Mouse (Mus musculus) G1E (cell line): Measurements from ENCODE around the gene Lrrc75a. TPM values are rescaled to one million over a fixed set of nuclear protein-coding genes. Genes with fewer than 3 reads are reported as not detected.

Experiments used
- ATAC-seq: 2 replicates; pipeline ENCODE4 v1.8.0; 2016; ENCODE audit warnings: mild to moderate bottlenecking; ENCODE audit not compliant: insufficient number of reproducible peaks, poor library complexity, low FRiP score, severe bottlenecking; ENCODE audit errors: extremely low read depth
- DNase-seq: peaks from one replicate; pipeline ENCODE4 v3.0.0; 2012; ENCODE audit warnings: low spot score
- H3K27me3 ChIP-seq: 2 replicates; pipeline ENCODE4 v1.6.1; 2012; ENCODE audit warnings: mild to moderate bottlenecking, low read length, inconsistent platforms; ENCODE audit not compliant: insufficient read depth
- H3K36me3 ChIP-seq: replicated peaks from 2 replicates; pipeline ENCODE3; 2012; ENCODE audit warnings: mild to moderate bottlenecking, inconsistent platforms
- H3K4me1 ChIP-seq: 2 replicates; pipeline ENCODE4 v1.6.1; 2012; ENCODE audit warnings: low read depth, low read length, inconsistent platforms, mixed read lengths; ENCODE audit not compliant: insufficient read depth
- H3K4me3 ChIP-seq: 2 replicates; pipeline ENCODE4 v1.5.1; 2012; ENCODE audit warnings: low read depth, mild to moderate bottlenecking, inconsistent platforms, low read length, moderate library complexity, mixed read lengths
- H3K9me3 ChIP-seq: replicated peaks from 2 replicates; pipeline ENCODE4 v1.6.1; 2012; ENCODE audit warnings: inconsistent platforms
- CTCF ChIP-seq: IDR thresholded peaks from 2 replicates; pipeline ENCODE4 v1.5.1; 2012; ENCODE audit warnings: low read depth, low read length, inconsistent platforms, mixed read lengths
- GATA1 ChIP-seq: IDR thresholded peaks from 2 replicates; pipeline ENCODE4 v1.6.1; 2012; ENCODE audit warnings: borderline replicate concordance, low read length, inconsistent platforms, mixed read lengths
- GATA2 ChIP-seq: IDR thresholded peaks from 2 replicates; pipeline ENCODE4 v1.6.1; 2012; ENCODE audit warnings: low read depth, low read length, inconsistent platforms, borderline replicate concordance
- POLR2AphosphoS5 ChIP-seq: IDR thresholded peaks from 2 replicates; pipeline ENCODE4 v1.6.1; 2012; ENCODE audit warnings: low read depth, low read length, inconsistent platforms; ENCODE audit not compliant: insufficient replicate concordance
- TAL1 ChIP-seq: conservative IDR thresholded peaks from 2 replicates; pipeline ENCODE4 v1.6.1; 2012; ENCODE audit warnings: low read depth, low read length, inconsistent platforms, mixed read lengths
- polyA plus RNA-seq: library from polyadenylated mRNA; stranded (reverse); fragments of >175 nt; gene quantifications from 2 replicates; pipeline ENCODE4 v1.2.3, GENCODE M21; 2012
- total RNA-seq, 2 experiments: library from RNA; stranded (forward) in 1 of 2; stranded (reverse) in 1 of 2; fragments of 200-1000 nt in 1 of 2; fragments of >200 nt in 1 of 2; fragmentation: Nextera tagmentation in 1 of 2; gene quantifications; 2 replicates each; pipeline ENCODE4 v1.2.3; 2014 to 2017

The Lrrc75a gene
- total and polyA plus RNA-seq, 3 experiments, result 0.27 to 1.7 (median 0.30) TPM

DNA sequence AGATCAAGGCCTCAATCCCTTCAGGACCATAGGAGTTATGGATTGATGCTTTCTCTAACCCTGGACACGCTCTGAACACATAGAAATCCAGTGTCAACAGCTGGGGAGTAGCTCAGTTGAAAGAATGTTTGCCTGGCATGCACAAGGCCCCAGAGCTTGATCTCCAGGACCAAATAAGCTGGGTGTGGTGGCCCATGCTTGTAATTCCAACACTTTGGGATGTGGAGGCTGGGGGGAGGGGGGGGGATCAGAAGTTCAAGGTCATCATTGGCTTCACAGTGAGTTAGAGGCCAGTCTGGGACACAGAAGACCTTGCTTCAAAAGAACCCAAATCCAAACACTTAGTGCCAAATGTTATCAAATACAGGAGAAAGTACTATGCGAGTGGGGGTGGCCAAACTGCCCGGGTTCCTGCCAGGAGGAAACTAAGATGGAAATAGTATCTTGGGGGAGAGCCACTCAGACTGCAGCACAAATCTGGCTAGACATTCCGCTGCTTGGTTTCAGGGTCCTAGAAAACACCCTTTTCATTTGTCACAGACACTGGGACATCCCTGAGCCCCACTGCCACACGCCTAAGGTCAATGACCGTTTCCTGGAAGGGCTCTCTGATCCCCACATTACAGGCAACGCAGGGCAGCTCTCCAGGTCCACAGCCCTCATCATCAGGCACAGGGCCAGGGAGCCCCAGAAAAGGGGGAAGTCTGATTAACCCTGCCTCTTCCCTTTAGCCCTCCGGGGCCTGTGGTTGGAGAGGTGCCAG, 2.4 kb downstream of the Lrrc75a start:
- TF ChIP-seq TAL1, result no peak
- no peak for TF ChIP-seq POLR2AphosphoS5
- no peak for TF ChIP-seq GATA2
- no peak for TF ChIP-seq CTCF
- no peak for TF ChIP-seq GATA1
- no peaks in the 10 kb centered on the region for H3K36me3 ChIP-seq
- DNase-seq (no peak), ATAC-seq (no peak)
- no peak overlapping the region for H3K4me3 ChIP-seq
- H3K27me3 ChIP-seq, result peaks cover 26% of the 10 kb centered on the region
- peaks cover 4% of the 10 kb centered on the region; the same call in 1 of the 2 replicates for H3K9me3 ChIP-seq
- H3K4me1 ChIP-seq, result peaks cover 8% of the 10 kb centered on the region

DNA sequence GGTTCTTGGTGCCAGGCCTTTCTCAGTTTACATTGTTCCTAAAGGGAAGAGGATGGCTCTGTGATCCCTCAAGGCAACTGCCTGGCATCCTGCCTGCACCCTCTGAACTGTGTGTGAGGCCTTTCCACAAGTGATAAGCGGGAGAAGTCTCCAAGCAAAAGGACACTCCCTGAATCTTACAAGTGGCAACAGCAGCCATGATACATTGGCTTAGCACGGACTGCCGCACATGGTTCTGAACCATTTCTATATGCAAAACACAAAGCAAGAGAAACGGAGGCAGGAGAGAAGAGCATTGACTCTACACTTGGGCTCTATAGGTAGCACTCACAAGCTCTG, 3.0 kb downstream of the Lrrc75a start:
- no peaks in the 10 kb centered on the region for H3K36me3 ChIP-seq
- peaks cover 28% of the 10 kb centered on the region for H3K27me3 ChIP-seq
- H3K9me3 ChIP-seq, result peaks cover 4% of the 10 kb centered on the region; the same call in 1 of the 2 replicates
- DNase-seq (no peak), ATAC-seq (no peak)
- TF ChIP-seq TAL1, result no peak
- TF ChIP-seq GATA2, result no peak
- TF ChIP-seq POLR2AphosphoS5, result no peak
- TF ChIP-seq GATA1, result no peak
- TF ChIP-seq CTCF, result no peak
- peaks cover 8% of the 10 kb centered on the region for H3K4me1 ChIP-seq
- no peak overlapping the region for H3K4me3 ChIP-seq

DNA sequence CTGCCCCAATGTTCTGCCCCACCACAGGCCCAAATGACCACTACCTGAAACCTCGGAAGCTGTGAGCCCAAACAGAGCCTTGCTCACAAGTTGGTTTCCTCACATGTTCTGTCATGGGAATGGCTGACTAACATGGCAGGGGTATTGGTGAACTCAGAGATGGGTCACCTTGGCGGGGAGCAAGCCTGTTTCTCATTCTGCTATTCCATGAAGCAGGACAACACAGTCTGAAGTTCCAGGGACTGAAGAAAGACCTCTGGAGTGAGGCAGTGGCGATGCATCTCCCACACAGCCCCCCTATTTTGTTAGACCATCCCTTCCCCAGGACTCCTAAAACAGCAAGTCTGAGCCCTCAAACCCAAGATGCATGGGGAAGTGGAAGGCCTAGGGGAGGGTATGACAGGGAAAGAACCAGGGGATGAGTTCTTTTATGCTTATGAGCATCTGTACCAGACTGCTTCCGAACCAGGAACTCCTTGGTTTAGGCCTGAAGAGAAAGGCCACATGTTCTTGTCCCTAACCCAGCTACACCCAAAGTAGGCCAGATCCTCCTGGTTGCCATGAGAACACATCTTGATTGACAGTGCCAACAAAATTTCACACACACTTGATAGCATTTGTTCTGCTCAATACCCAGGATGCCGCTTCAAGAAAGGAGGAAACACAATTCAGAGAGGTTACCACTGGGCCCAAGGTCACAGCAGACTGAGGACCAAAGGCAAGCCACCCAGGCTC, 3.6 kb downstream of the Lrrc75a start:
- peaks cover 4% of the 10 kb centered on the region; the same call in 1 of the 2 replicates for H3K9me3 ChIP-seq
- no peak for ATAC-seq
- H3K36me3 ChIP-seq, result no peaks in the 10 kb centered on the region
- DNase-seq, result no peak
- peaks cover 8% of the 10 kb centered on the region for H3K4me1 ChIP-seq
- no peak for TF ChIP-seq CTCF
- TF ChIP-seq GATA2, result no peak
- TF ChIP-seq POLR2AphosphoS5, result no peak
- TF ChIP-seq TAL1, result no peak
- TF ChIP-seq GATA1, result no peak
- H3K27me3 ChIP-seq, result peaks cover 34% of the 10 kb centered on the region
- no peak overlapping the region for H3K4me3 ChIP-seq

DNA sequence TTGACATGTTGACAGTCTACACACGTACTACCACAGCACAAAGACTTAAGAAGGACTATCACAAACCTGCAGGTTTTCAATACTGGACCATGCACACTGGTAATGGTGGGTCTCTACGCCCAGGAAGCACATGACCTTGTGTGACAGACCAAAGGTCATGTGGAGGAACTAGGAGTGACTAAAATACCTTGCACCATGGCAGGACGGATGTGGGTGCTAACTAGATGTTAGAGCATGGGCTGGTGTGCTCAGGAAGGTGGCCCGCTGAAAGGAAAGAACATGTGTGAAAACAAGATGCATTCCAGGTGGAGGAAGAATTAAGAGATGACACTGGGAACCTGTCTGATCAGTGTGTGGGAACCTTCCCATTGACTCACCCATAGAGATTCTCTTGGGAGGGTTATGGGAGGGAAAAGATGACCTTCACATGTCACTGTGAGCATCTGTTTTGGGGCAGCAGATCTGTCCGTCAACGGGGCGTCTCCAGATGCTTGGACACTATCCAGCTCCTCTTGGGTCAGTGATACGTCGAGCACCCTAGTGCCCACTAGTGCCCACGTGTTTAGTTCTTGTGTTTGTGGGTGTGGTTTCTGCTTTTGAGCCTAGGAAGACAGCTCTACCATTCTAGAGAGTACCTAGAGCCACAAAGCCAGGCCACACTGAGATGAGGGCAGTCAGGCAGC, 4.5 kb downstream of the Lrrc75a start:
- Histone ChIP-seq H3K4me1 (peaks cover 8% of the 10 kb centered on the region), H3K4me3 (no peak overlapping the region), H3K27me3 (peaks cover 32% of the 10 kb centered on the region), H3K36me3 (no peaks in the 10 kb centered on the region), H3K9me3 (peaks cover 4% of the 10 kb centered on the region; the same call in 1 of the 2 replicates)
- DNase-seq, result no peak
- TF ChIP-seq TAL1 (no peak), GATA2 (no peak), CTCF (no peak), POLR2AphosphoS5 (no peak), GATA1 (no peak)
- ATAC-seq, result no peak

DNA sequence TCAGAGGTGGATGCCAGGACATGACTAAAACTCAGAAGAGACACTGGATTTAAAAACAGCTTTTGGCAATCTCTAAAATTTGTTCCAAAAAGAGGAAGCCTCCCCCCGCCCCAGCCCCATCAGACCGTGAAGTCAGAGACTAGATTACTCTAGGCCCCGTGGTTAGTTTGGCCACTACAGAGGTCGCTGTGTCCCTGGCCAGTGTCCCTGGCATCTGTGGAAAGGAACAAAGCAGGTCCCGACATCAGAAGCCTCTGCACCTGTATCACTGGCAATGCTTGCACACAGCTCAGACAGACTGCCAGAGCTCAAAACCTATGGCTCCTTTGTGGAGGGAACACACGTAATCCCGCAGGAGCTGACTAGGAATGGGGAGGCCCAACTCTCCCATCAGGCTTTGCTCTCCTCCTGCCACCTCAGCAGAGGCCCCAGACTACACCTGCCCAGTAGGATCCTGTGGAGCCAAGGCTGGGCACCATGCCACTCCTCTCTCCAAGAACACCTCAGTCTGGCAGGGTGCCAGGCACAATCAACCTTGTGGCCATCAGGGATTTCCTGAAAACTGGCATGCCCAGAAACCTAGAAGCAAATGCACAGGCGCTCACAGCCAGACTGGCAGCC, 5.2 kb downstream of the Lrrc75a start:
- Histone ChIP-seq H3K36me3 (no peaks in the 10 kb centered on the region), H3K4me3 (no peak overlapping the region), H3K4me1 (peaks cover 7% of the 10 kb centered on the region), H3K27me3 (peaks cover 37% of the 10 kb centered on the region), H3K9me3 (peaks cover 3% of the 10 kb centered on the region; the same call in 1 of the 2 replicates)
- TF ChIP-seq TAL1, result no peak
- TF ChIP-seq POLR2AphosphoS5, result no peak
- no peak for TF ChIP-seq GATA2
- no peak for TF ChIP-seq GATA1
- no peak for TF ChIP-seq CTCF
- DNase-seq (no peak), ATAC-seq (no peak)
